Mouse (Mus musculus): ENCODE results near the gene Cnnm3. TPM values are rescaled to one million over a fixed set of nuclear protein-coding genes. Genes with fewer than 3 reads are reported as not detected.

Gene Cnnm3
- polyA plus RNA-seq, 1 experiment = 6.2 TPM

DNA sequence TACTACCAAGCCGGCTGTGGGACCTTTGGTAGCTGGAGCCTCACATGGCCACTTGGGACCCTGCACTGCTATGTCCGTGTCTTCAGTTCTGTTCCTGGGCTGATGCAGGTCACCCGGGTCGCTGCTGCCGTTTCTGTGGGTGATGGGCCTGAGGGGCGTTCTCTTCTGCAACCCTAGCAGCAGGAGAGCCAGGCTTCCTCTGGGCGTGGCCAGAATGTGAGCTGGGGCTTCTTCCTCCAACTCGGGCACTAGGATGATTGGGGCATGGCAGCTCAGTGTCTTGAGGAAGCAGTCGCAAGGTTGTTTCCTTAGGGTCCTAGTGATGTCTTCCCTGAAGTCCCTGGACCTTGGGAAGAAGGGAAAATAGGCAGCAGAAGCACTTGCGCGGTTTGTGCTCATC is 8.0 kb downstream of the Cnnm3 start:
- Histone ChIP-seq H3K4me3 (ENCODE audit: insufficient read depth, low read length) (no peak overlapping the region), H3K4me1 (ENCODE audit: control insufficient read depth, insufficient read depth, low read length) (peaks cover 7% of the 10 kb centered on the region; the same call in 1 of the 2 replicates), H3K27ac (ENCODE audit: insufficient read depth, low read length) (no peak overlapping the region)
- TF ChIP-seq POLR2A (IDR thresholded peaks at IDR 0.05; ENCODE audit: low read depth, low read length) = no peak
- no peak for TF ChIP-seq CTCF (IDR thresholded peaks at IDR 0.05; ENCODE audit: borderline replicate concordance, insufficient read depth, low read length)

GRCm38 (mm10) chr1:36522210-36522609 is 10.5 kb downstream of the Cnnm3 start:
- no peak overlapping the region for H3K4me3 ChIP-seq (ENCODE audit: insufficient read depth, low read length)
- TF ChIP-seq POLR2A (IDR thresholded peaks at IDR 0.05; ENCODE audit: low read depth, low read length) = no peak
- TF ChIP-seq CTCF (IDR thresholded peaks at IDR 0.05; ENCODE audit: borderline replicate concordance, insufficient read depth, low read length) = no peak
- H3K4me1 ChIP-seq (ENCODE audit: control insufficient read depth, insufficient read depth, low read length) = peaks cover 7% of the 10 kb centered on the region; the same call in 1 of the 2 replicates
- H3K27ac ChIP-seq (ENCODE audit: insufficient read depth, low read length) = no peak overlapping the region

DNA sequence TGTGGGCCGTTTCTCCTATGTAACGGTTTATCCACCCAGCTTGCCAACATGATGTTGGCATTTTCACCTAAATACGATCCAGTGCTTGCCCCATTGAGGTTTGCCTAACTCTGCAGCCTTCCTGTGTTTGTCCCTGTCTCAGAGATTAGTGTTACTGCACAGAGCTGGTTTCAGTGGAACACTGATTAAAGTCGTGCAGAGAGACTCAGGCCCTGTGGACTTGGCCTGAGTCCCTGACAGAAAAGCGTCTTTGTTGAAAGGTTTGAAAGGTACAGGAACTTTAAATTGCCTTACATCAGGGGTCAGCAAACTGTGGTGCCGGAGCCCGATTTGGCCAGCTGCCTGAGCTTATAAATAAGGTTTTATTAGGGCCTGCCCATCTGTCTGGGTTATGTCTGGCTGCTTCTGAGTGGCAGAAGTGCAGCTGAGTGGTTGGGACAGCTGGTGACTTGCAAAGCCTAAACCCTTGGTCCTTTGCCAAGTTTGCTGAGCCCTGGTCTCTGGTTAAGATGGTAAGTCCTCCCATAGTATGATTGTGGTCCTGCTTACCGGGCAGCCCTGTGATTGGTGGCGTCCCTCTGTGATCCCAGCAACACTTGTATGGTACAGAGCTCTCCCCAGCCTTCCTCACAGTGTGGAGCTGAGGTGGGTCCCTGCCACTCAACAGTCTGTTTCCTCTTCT is 11.8 kb downstream of the Cnnm3 start:
- Histone ChIP-seq H3K4me1 (ENCODE audit: control insufficient read depth, insufficient read depth, low read length) (0 out of 2 replicates have a peak, but pooled peaks cover under 1% of the 10 kb centered on the region), H3K4me3 (ENCODE audit: insufficient read depth, low read length) (no peak overlapping the region), H3K27ac (ENCODE audit: insufficient read depth, low read length) (no peak overlapping the region)
- TF ChIP-seq POLR2A (IDR thresholded peaks at IDR 0.05; ENCODE audit: low read depth, low read length) = no peak
- TF ChIP-seq CTCF (IDR thresholded peaks at IDR 0.05; ENCODE audit: borderline replicate concordance, insufficient read depth, low read length) = no peak

DNA sequence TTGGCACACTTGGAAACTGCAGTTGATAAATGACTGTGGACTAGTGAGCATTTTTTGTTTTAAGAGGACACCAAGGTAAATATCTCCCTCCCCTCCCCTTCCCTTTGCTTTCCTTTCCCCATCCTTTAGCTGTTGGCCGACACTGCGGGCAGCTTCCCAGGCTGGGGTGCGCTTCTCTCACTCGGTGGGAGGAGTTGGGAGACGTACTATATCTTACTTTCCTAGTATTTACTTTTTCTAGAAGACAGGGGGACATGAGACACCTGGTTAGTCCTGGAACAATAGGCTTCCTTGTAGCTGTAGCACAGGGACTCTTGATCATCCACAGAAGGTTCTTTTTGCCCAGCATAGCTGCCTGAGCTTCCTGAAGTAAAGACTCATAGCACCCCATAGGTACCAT is 12.4 kb downstream of the Cnnm3 start:
- H3K4me1 ChIP-seq (ENCODE audit: control insufficient read depth, insufficient read depth, low read length) = no peaks in the 10 kb centered on the region
- H3K27ac ChIP-seq (ENCODE audit: insufficient read depth, low read length) = no peak overlapping the region
- TF ChIP-seq POLR2A (IDR thresholded peaks at IDR 0.05; ENCODE audit: low read depth, low read length) (no peak), CTCF (IDR thresholded peaks at IDR 0.05; ENCODE audit: borderline replicate concordance, insufficient read depth, low read length) (no peak)
- H3K4me3 ChIP-seq (ENCODE audit: insufficient read depth, low read length) = no peak overlapping the region

- Histone ChIP-seq H3K4me3 (ENCODE audit: insufficient read depth, low read length) (no peak overlapping the region), H3K27ac (ENCODE audit: insufficient read depth, low read length) (no peak overlapping the region), H3K4me1 (ENCODE audit: control insufficient read depth, insufficient read depth, low read length) (no peaks in the 10 kb centered on the region)
- TF ChIP-seq POLR2A (IDR thresholded peaks at IDR 0.05; ENCODE audit: low read depth, low read length) (no peak), CTCF (IDR thresholded peaks at IDR 0.05; ENCODE audit: borderline replicate concordance, insufficient read depth, low read length) (no peak)
These were observed 14.1 kb downstream of the Cnnm3 start for GRCm38 (mm10) chr1:36525774-36526173.

DNA sequence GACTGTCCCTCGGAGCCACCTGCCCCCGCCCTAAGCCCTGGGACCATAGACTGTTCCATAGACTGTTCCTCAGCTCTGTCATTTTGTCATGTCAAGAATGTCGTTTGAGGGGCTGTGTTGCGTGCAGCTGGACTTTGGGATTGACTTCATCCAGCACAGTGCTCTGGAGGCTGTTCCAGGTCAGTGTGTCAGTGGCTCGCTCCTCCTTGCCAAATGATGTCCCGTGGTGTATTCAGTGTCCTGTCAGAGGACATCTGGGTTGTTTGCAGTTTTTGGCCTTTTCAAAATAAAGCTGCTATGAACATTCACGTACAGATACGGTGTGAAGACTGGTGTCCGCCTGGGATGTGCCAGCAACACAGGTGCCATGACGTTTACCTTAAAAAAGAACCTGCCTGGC is 15.2 kb downstream of the Cnnm3 start:
- no peak overlapping the region for H3K27ac ChIP-seq (ENCODE audit: insufficient read depth, low read length)
- no peak for TF ChIP-seq CTCF (IDR thresholded peaks at IDR 0.05; ENCODE audit: borderline replicate concordance, insufficient read depth, low read length)
- H3K4me1 ChIP-seq (ENCODE audit: control insufficient read depth, insufficient read depth, low read length) = no peaks in the 10 kb centered on the region
- H3K4me3 ChIP-seq (ENCODE audit: insufficient read depth, low read length) = no peak overlapping the region

DNA sequence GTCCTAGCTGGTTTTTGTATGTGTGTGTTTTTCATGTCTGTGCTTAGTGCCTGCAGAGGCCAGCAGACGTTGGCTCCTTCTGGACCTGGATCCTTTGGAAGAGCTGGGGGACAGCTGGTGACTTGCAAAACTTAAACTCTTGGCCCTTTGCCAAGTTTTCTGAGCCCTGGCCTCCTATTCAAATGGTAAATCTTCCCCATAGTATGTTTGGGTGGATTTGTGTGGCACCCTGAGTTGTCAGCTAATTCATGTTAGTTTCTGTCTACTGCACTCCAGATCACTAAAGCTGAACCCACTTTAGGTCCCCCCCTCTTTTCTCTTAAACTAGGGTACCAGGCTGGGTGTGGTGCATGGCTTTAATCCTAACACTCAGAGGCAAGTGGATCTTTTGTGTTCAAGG is 16.7 kb downstream of the Cnnm3 start:
- no peak overlapping the region for H3K27ac ChIP-seq (ENCODE audit: insufficient read depth, low read length)
- no peak for TF ChIP-seq POLR2A (IDR thresholded peaks at IDR 0.05; ENCODE audit: low read depth, low read length)
- TF ChIP-seq CTCF (IDR thresholded peaks at IDR 0.05; ENCODE audit: borderline replicate concordance, insufficient read depth, low read length) = no peak
- no peaks in the 10 kb centered on the region for H3K4me1 ChIP-seq (ENCODE audit: control insufficient read depth, insufficient read depth, low read length)
- H3K4me3 ChIP-seq (ENCODE audit: insufficient read depth, low read length) = no peak overlapping the region

GRCm38 (mm10) chr1:36529274-36529673 is 17.6 kb downstream of the Cnnm3 start:
- TF ChIP-seq CTCF (IDR thresholded peaks at IDR 0.05; ENCODE audit: borderline replicate concordance, insufficient read depth, low read length) = no peak
- no peak for TF ChIP-seq POLR2A (IDR thresholded peaks at IDR 0.05; ENCODE audit: low read depth, low read length)
- Histone ChIP-seq H3K4me3 (ENCODE audit: insufficient read depth, low read length) (no peak overlapping the region), H3K4me1 (ENCODE audit: control insufficient read depth, insufficient read depth, low read length) (no peaks in the 10 kb centered on the region), H3K27ac (ENCODE audit: insufficient read depth, low read length) (no peak overlapping the region)

GRCm38 (mm10) chr1:36529875-36530274 is 18.2 kb downstream of the Cnnm3 start:
- Histone ChIP-seq H3K4me3 (ENCODE audit: insufficient read depth, low read length) (no peak overlapping the region), H3K27ac (ENCODE audit: insufficient read depth, low read length) (no peak overlapping the region), H3K4me1 (ENCODE audit: control insufficient read depth, insufficient read depth, low read length) (no peaks in the 10 kb centered on the region)
- no peak for TF ChIP-seq POLR2A (IDR thresholded peaks at IDR 0.05; ENCODE audit: low read depth, low read length)
- no peak for TF ChIP-seq CTCF (IDR thresholded peaks at IDR 0.05; ENCODE audit: borderline replicate concordance, insufficient read depth, low read length)

DNA sequence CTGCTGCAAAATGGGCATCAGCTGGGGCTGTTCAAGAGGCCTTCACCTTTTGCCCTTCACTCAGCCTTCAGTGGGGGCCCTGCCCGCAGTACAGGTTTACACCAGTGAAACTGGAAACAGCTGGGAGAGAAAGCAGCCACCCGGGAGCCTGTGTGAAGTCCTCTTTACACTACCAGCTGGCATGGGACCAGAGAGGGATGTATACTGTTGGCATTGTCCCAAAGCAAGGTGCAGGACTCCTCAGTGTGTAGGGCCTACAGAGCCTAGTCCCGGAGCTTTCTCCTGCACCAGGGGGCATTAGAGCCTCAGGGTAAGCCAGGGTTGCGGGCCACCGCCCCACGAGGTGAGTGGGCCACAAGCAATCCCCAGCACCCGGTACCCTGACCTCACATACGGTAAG is 18.8 kb downstream of the Cnnm3 start:
- Histone ChIP-seq H3K27ac (ENCODE audit: insufficient read depth, low read length) (no peak overlapping the region), H3K4me3 (ENCODE audit: insufficient read depth, low read length) (no peak overlapping the region)
- TF ChIP-seq CTCF (IDR thresholded peaks at IDR 0.05; ENCODE audit: borderline replicate concordance, insufficient read depth, low read length) (no peak), POLR2A (IDR thresholded peaks at IDR 0.05; ENCODE audit: low read depth, low read length) (no peak)

More for the DNA sequence above, 18.8 kb downstream of the Cnnm3 start:
- no peaks in the 10 kb centered on the region for H3K4me1 ChIP-seq (ENCODE audit: control insufficient read depth, insufficient read depth, low read length)
